Mouse (Mus musculus): ENCODE results near the gene Usp15.

- no peak for TF ChIP-seq CTCF (IDR thresholded peaks at IDR 0.05; ENCODE audit: extremely low read depth, insufficient read depth, low read length)
- TF ChIP-seq POLR2A (IDR thresholded peaks at IDR 0.05; ENCODE audit: extremely low read depth, insufficient read depth, low read length): no peak
These were observed 83.3 kb downstream of the Usp15 start for GRCm38 (mm10) chr10:123113466-123113865.
